7 mouse cellular contexts compared by ENCODE assay signal in genomic region chr5:100536638-100537037, GRCm38 (mm10). TPM values are rescaled to one million over a fixed set of nuclear protein-coding genes. Genes with fewer than 3 reads are reported as not detected.
DNase-seq lines count a peak whose midpoint lies in the region; ATAC-seq and TF ChIP-seq lines count a peak whose summit lies in the region.

No protein-coding gene starts in this region.

- 0 out of 2 replicates have a peak, but pooled peaks have one; percentile 31 for TF ChIP-seq CTCF in G1E (IDR thresholded peaks at IDR 0.05; ENCODE audit: low read depth, low read length)

- H3K27me3 ChIP-seq in G1E (ENCODE audit: insufficient read depth, low read length): no peaks in the 10 kb centered on the region

- H3K9me3 ChIP-seq in G1E (replicated peaks): no peaks in the 10 kb centered on the region

- DNase-seq in left cerebral cortex, adult 11 months (ENCODE audit: low spot score): peak; percentile 13
- no peak for DNase-seq in left cerebral cortex, adult 8-10 months (ENCODE audit: low spot score in 2 of 2)
- no peak for DNase-seq in G1E (ENCODE audit: low spot score)
- DNase-seq in c-Kit-positive CD71-negative TER-119-negative erythroid progenitor cells, embryonic 14.5 days (ENCODE audit: low read depth): peak; percentile 47
- peak; percentile 53 for DNase-seq in kidney, postnatal 14 days
- DNase-seq in retina, embryonic 14.5 days (ENCODE audit: low spot score): peak; percentile 67
- no peak for DNase-seq in testis, postnatal 10 days (ENCODE audit: low spot score)

- H3K4me3 ChIP-seq in G1E (ENCODE audit: low read depth, low read length): no peak overlapping the region

- no peaks in the 10 kb centered on the region for H3K4me1 ChIP-seq in G1E (ENCODE audit: insufficient read depth, low read depth, low read length)

- peak; percentile 57; the same call in 1 of the 2 replicates for ATAC-seq in G1E (ENCODE audit: extremely low read depth, insufficient number of reproducible peaks, low FRiP score, poor library complexity, severe bottlenecking)

- peaks cover 79% of the 10 kb centered on the region for H3K36me3 ChIP-seq in G1E (replicated peaks)

RNA-seq across cellular contexts. Expression of gene Cops4, which starts 18.5 kb away (rescaled TPM):
- total RNA-seq in left cerebral cortex, adult 8-10 months (2022): 10 to 100 TPM; 82.2 to 89.7 (median 88.3) TPM
- total RNA-seq in G1E (2014; fragmentation: Nextera tagmentation) (76.7 and 84.4 TPM in 2 replicates), G1E (2017) (120 and 129 TPM in 2 replicates)
- polyA plus RNA-seq in G1E (2012): 4.9 and 11.9 TPM in 2 replicates

RNA-seq across cellular contexts. Expression of gene Plac8, which starts 35.4 kb away (rescaled TPM):
- total RNA-seq in left cerebral cortex, adult 8-10 months (2022): not detected
- total RNA-seq in G1E (2014; fragmentation: Nextera tagmentation) (3.6 and 8.9 TPM in 2 replicates), G1E (2017) (2.7 and 5.9 TPM in 2 replicates)
- 0.36 and 0.56 TPM in 2 replicates for polyA plus RNA-seq in G1E (2012)

RNA-seq across cellular contexts. Expression of gene Lin54, which starts 36.2 kb away (rescaled TPM):
- 10 to 100 TPM; 24.4 to 26.8 (median 25.6) TPM for total RNA-seq in left cerebral cortex, adult 8-10 months (2022)
- total RNA-seq in G1E (2014; fragmentation: Nextera tagmentation) (75.2 and 76.0 TPM in 2 replicates), G1E (2017) (79.3 and 80.4 TPM in 2 replicates)
- polyA plus RNA-seq in G1E (2012): 2.2 and 2.7 TPM in 2 replicates

Comparison
In these comparisons a context has a peak if more than half of its experiments do, and no peak if none do; other contexts are left out.
1. DNase-seq: peak in left cerebral cortex, adult 11 months (single experiment), c-Kit-positive CD71-negative TER-119-negative erythroid progenitor cells, embryonic 14.5 days (single experiment), kidney, postnatal 14 days (single experiment) and retina, embryonic 14.5 days (single experiment); none in left cerebral cortex, adult 8-10 months (0 of 2), G1E (single experiment) and testis, postnatal 10 days (single experiment).